Mouse (Mus musculus) small intestine, adult 2 months (tissue): ENCODE measurements around the gene Sez6l. TPM values are rescaled to one million over a fixed set of nuclear protein-coding genes. Genes with fewer than 3 reads are reported as not detected.

Experiments
- H3K27ac ChIP-seq: fragments of 200-500 bp; 2 replicates; pipeline ENCODE4 v1.5.1; 2012; ENCODE audit warnings: low read depth, low read length, control low read depth, inconsistent platforms; ENCODE audit not compliant: insufficient read depth
- H3K27me3 ChIP-seq: fragments of 200-500 bp; 2 replicates; pipeline ENCODE4 v1.6.1; 2012; ENCODE audit warnings: mild to moderate bottlenecking, moderate library complexity, low read length, inconsistent platforms; ENCODE audit not compliant: control insufficient read depth, insufficient read depth
- H3K36me3 ChIP-seq: fragments of 200-500 bp; 2 replicates; pipeline ENCODE4 v1.6.1; 2012; ENCODE audit warnings: mild to moderate bottlenecking, low read length, control low read depth, inconsistent platforms; ENCODE audit not compliant: control insufficient read depth, insufficient read depth
- H3K4me1 ChIP-seq: fragments of 200-500 bp; 2 replicates; pipeline ENCODE4 v1.6.1; 2012; ENCODE audit warnings: low read length, inconsistent platforms, mixed read lengths; ENCODE audit not compliant: control insufficient read depth, insufficient read depth, insufficient read length
- H3K4me3 ChIP-seq: fragments of 200-500 bp; 2 replicates; pipeline ENCODE4 v1.5.1; 2012; ENCODE audit warnings: low read depth, mild to moderate bottlenecking, control low read depth, inconsistent platforms, low read length, moderate library complexity
- CTCF ChIP-seq: fragments of 200-500 bp; IDR thresholded peaks from 2 replicates; pipeline ENCODE4 v1.5.1; 2012; ENCODE audit warnings: low read depth, mild to moderate bottlenecking, control low read depth, inconsistent platforms, low read length, moderate library complexity, mixed read lengths; ENCODE audit not compliant: insufficient replicate concordance, insufficient read length; ENCODE audit errors: extremely low read depth
- POLR2A ChIP-seq: fragments of 200-500 bp; IDR thresholded peaks from 2 replicates; pipeline ENCODE4 v1.6.1; 2012; ENCODE audit warnings: low read depth, mild to moderate bottlenecking, control low read depth, inconsistent platforms, low read length, moderate library complexity
- WGBS: fragments of 180-500 bp; shearing (Covaris S2); methylation state at CpG from one replicate; pipeline ENCODE4 v1.1.7; 2018; 5-methylcytosine and 5-hydroxymethylcytosine counted together
- polyA plus RNA-seq: library from polyadenylated mRNA; depleted of rRNA; stranded (reverse); fragments of >200 nt; gene quantifications from 2 replicates; pipeline ENCODE4 v1.2.3, GENCODE M21; 2012; rRNA removed

The Sez6l gene
- polyA plus RNA-seq, 1 experiment: 0.42 TPM

DNA sequence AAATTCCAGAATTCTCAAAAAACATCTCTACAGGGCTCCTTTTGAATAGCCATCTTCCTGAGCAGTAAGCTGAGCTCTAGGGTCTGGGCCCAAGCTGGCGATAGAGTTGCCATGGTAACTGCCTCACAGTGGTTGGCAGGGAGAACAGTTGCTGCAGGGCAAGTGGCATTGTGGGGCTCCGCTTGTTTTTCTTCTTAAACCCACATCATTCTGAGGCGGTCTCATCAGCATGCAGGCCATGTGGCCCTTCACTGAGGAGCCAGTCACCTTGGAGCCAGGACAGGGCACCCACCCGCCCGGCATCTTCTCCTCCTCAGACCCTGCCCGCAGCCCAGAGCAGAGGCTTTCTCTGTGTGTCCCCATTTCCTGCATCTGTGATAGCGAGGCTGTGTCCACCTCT, 205.1 kb downstream of the Sez6l start:
- no peaks in the 10 kb centered on the region for H3K4me1 ChIP-seq
- TF ChIP-seq POLR2A: no peak
- no peak for TF ChIP-seq CTCF
- no peak overlapping the region for H3K4me3 ChIP-seq
- H3K27ac ChIP-seq: no peak overlapping the region
- H3K27me3 ChIP-seq: no peaks in the 10 kb centered on the region
- 87% methylated on average over 7 of the region's 7 CpGs for WGBS
- peaks cover 21% of the 10 kb centered on the region for H3K36me3 ChIP-seq

DNA sequence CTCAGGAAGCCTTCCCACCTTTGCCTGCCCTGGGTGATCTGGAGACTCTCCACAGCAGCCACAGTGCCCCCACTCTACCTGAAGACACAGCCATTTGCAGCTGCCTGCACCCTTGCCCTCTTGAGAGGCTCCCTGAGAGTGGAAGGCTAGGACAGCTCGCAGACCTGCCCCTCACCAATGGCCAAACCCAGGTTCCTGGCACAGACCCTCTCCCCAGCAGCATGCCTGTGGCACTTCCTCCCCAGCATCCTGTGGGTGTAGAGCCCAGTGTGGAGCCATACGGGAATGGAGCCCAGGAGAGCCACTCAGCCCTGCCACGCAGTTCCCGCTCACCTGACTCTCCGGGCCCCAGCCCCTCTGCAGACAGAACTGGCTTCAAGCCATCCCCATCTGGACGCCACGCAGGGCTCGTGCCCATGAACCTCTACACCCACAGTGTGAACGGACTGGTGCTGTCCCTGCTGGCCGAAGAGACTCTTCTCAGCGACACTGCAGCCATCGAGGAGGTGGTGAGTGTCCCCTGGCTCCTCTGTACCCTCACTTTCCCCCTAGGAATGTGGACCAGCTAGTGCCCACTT, 206.7 kb downstream of the Sez6l start:
- no peaks in the 10 kb centered on the region for H3K4me1 ChIP-seq
- peaks cover 25% of the 10 kb centered on the region for H3K36me3 ChIP-seq
- H3K4me3 ChIP-seq: no peak overlapping the region
- H3K27ac ChIP-seq: no peak overlapping the region
- TF ChIP-seq POLR2A (no peak), CTCF (no peak)
- no peaks in the 10 kb centered on the region for H3K27me3 ChIP-seq
- WGBS: 91% methylated on average over 12 of the region's 12 CpGs

DNA sequence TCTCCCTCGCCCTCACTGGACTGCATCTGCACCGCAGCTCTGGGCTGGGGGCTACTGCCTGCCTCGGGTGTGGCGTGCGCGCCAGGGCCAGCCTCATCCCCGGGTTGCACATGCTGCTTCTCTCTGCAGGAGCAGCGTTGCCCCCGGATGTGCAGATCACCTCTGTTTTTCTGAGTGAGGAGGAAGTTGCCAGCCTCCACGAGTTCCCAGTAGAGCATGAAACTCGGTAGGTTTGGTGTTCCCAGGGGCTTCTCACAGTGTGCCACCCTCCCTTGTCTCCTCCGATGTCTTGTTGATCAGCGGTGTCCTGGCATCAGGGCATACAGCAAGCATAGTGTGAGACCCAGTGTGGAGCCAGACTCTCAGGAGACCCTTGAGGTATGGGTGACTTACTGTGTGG, 207.7 kb downstream of the Sez6l start:
- Histone ChIP-seq H3K27me3 (no peaks in the 10 kb centered on the region), H3K36me3 (peaks cover 25% of the 10 kb centered on the region), H3K4me3 (no peak overlapping the region), H3K4me1 (no peaks in the 10 kb centered on the region), H3K27ac (no peak overlapping the region)
- WGBS: 84% methylated on average over 13 of the region's 13 CpGs
- TF ChIP-seq CTCF: no peak

Other genes starting within 250 kb of the Sez6l start
- gene Srrd, start 234.1 kb downstream of the Sez6l start, polyA plus RNA-seq: 20.5 and 34.1 TPM in 2 replicates
- 22.6 and 66.3 TPM in 2 replicates for gene Hps4, start 234.1 kb downstream of the Sez6l start, polyA plus RNA-seq
- gene Gm6583, start 221.2 kb downstream of the Sez6l start, polyA plus RNA-seq: not detected in 2 replicates
- gene Asphd2, start 182.3 kb downstream of the Sez6l start, polyA plus RNA-seq: 1.7 and 3.8 TPM in 2 replicates
- not detected in 2 replicates for gene Gm6588, start 127.8 kb downstream of the Sez6l start, polyA plus RNA-seq